Mouse (Mus musculus) heart, embryonic 13.5 days (tissue): ENCODE results near the gene Zfp467. TPM values are rescaled to one million over a fixed set of nuclear protein-coding genes. Genes with fewer than 3 reads are reported as not detected.

Source experiments
- ATAC-seq: fragments of 200-750 bp; cut with Nextera tagmentation; 2 replicates; pipeline ENCODE4 v1.8.0; 2017; ENCODE audit warnings: moderate TSS enrichment; ENCODE audit not compliant: insufficient number of reproducible peaks, low FRiP score, low TSS enrichment; ENCODE audit errors: extremely low read depth
- H3K27ac ChIP-seq: fragments of 300-500 bp; sonication (generic); replicated peaks from 2 replicates; pipeline ENCODE4 v1.5.1; 2015; ENCODE audit warnings: moderate library complexity, mild to moderate bottlenecking, inconsistent platforms
- H3K27me3 ChIP-seq: fragments of 300-500 bp; sonication (generic); replicated peaks from 2 replicates; pipeline ENCODE4 v1.6.1; 2015; ENCODE audit warnings: mild to moderate bottlenecking, inconsistent platforms
- H3K36me3 ChIP-seq: fragments of 300-500 bp; sonication (generic); 2 replicates; pipeline ENCODE4 v1.6.1; 2015; ENCODE audit warnings: mild to moderate bottlenecking, inconsistent platforms
- H3K4me1 ChIP-seq: fragments of 300-500 bp; sonication (generic); 2 replicates; pipeline ENCODE4 v1.6.1; 2015; ENCODE audit warnings: inconsistent platforms
- H3K4me2 ChIP-seq: fragments of 300-500 bp; sonication (generic); 2 replicates; pipeline ENCODE4 v1.6.1; 2015; ENCODE audit warnings: inconsistent platforms, mild to moderate bottlenecking, moderate library complexity
- H3K4me3 ChIP-seq: fragments of 300-500 bp; sonication (generic); 2 replicates; pipeline ENCODE4 v1.5.1; 2015; ENCODE audit warnings: moderate library complexity, mild to moderate bottlenecking, inconsistent platforms
- H3K9ac ChIP-seq: fragments of 300-500 bp; sonication (generic); 2 replicates; pipeline ENCODE4 v1.6.1; 2015; ENCODE audit warnings: inconsistent platforms, mild to moderate bottlenecking, moderate library complexity
- H3K9me3 ChIP-seq: fragments of 300-500 bp; sonication (generic); 2 replicates; pipeline ENCODE4 v1.6.1; 2016; ENCODE audit warnings: inconsistent platforms
- WGBS: fragments of 180-500 bp; shearing (Covaris S2); methylation state at CpG from one replicate; pipeline ENCODE4 v1.1.7; 2015; ENCODE audit warnings: mixed read lengths; 5-methylcytosine and 5-hydroxymethylcytosine counted together
- polyA plus RNA-seq: library from polyadenylated mRNA; unstranded; fragments of >200 nt; fragmentation: Nextera tagmentation; extraction: Ambion mirVana; gene quantifications from 2 replicates; pipeline ENCODE4 v1.2.1, GENCODE M21; 2015

Gene Zfp467
- polyA plus RNA-seq, 1 experiment from 2014 or later: 16.1 TPM

GRCm38 (mm10) chr6:48439654-48440053 lies 6.0 kb downstream of the Zfp467 start:
- Histone ChIP-seq H3K36me3 (peaks cover 63% of the 10 kb centered on the region), H3K27me3 (peaks cover 33% of the 10 kb centered on the region)

GRCm38 (mm10) chr6:48438475-48439125 lies 7.0 kb downstream of the Zfp467 start:
- no peak overlapping the region for H3K27ac ChIP-seq
- no peaks in the 10 kb centered on the region for H3K9me3 ChIP-seq
- H3K4me2 ChIP-seq: peak overlapping the region; percentile 62
- H3K4me3 ChIP-seq: peak overlapping the region; percentile 35
- WGBS: 30% methylated on average over 55 of the region's 55 CpGs
- ATAC-seq: no peak
- H3K4me1 ChIP-seq: peaks cover 78% of the 10 kb centered on the region
- peaks cover 33% of the 10 kb centered on the region for H3K27me3 ChIP-seq
- H3K9ac ChIP-seq: peak overlapping the region; percentile 48
- peaks cover 63% of the 10 kb centered on the region for H3K36me3 ChIP-seq

More at GRCm38 (mm10) chr6:48439654-48440053, 6.0 kb downstream of the Zfp467 start:
- no peak overlapping the region for H3K4me2 ChIP-seq
- H3K9ac ChIP-seq: 0 out of 2 replicates have a peak overlapping the region, but pooled peaks have one; percentile 19
- H3K4me1 ChIP-seq: peaks cover 78% of the 10 kb centered on the region
- no peaks in the 10 kb centered on the region for H3K9me3 ChIP-seq
- ATAC-seq: no peak
- H3K27ac ChIP-seq: no peak overlapping the region
- H3K4me3 ChIP-seq: no peak overlapping the region

GRCm38 (mm10) chr6:48437679-48438376 lies 7.8 kb downstream of the Zfp467 start:
- 43% methylated on average over 35 of the region's 35 CpGs for WGBS
- ATAC-seq: no peak
- no peak overlapping the region for H3K27ac ChIP-seq
- peaks cover 79% of the 10 kb centered on the region for H3K4me1 ChIP-seq
- peaks cover 33% of the 10 kb centered on the region for H3K27me3 ChIP-seq
- peaks cover 62% of the 10 kb centered on the region for H3K36me3 ChIP-seq
- no peaks in the 10 kb centered on the region for H3K9me3 ChIP-seq
- H3K4me3 ChIP-seq: peak overlapping the region; percentile 35
- peak overlapping the region; percentile 62 for H3K4me2 ChIP-seq
- 0 out of 2 replicates have a peak overlapping the region, but pooled peaks have one; percentile 48 for H3K9ac ChIP-seq

GRCm38 (mm10) chr6:48435706-48436349 lies 9.8 kb downstream of the Zfp467 start:
- Histone ChIP-seq H3K4me2 (no peak overlapping the region), H3K9ac (no peak overlapping the region), H3K4me3 (no peak overlapping the region), H3K9me3 (no peaks in the 10 kb centered on the region), H3K36me3 (peaks cover 42% of the 10 kb centered on the region), H3K4me1 (peaks cover 70% of the 10 kb centered on the region), H3K27me3 (peaks cover 33% of the 10 kb centered on the region), H3K27ac (no peak overlapping the region)
- ATAC-seq: no peak
- WGBS: 65% methylated on average over 5 of the region's 5 CpGs

GRCm38 (mm10) chr6:48435111-48435510 lies 10.5 kb downstream of the Zfp467 start:
- H3K4me2 ChIP-seq: no peak overlapping the region
- peaks cover 33% of the 10 kb centered on the region for H3K27me3 ChIP-seq
- no peak overlapping the region for H3K9ac ChIP-seq
- WGBS: 46% methylated on average over 5 of the region's 5 CpGs
- ATAC-seq: no peak
- H3K9me3 ChIP-seq: no peaks in the 10 kb centered on the region
- H3K4me3 ChIP-seq: no peak overlapping the region
- H3K27ac ChIP-seq: no peak overlapping the region
- H3K4me1 ChIP-seq: peaks cover 63% of the 10 kb centered on the region
- H3K36me3 ChIP-seq: peaks cover 36% of the 10 kb centered on the region

GRCm38 (mm10) chr6:48434651-48435050 lies 11.0 kb downstream of the Zfp467 start:
- Histone ChIP-seq H3K4me1 (peaks cover 58% of the 10 kb centered on the region), H3K36me3 (peaks cover 32% of the 10 kb centered on the region), H3K4me3 (no peak overlapping the region), H3K27me3 (peaks cover 29% of the 10 kb centered on the region), H3K9ac (no peak overlapping the region), H3K9me3 (no peaks in the 10 kb centered on the region), H3K27ac (no peak overlapping the region), H3K4me2 (no peak overlapping the region)
- no peak for ATAC-seq
- 54% methylated on average over 6 of the region's 6 CpGs for WGBS

GRCm38 (mm10) chr6:48432893-48433816 lies 12.5 kb downstream of the Zfp467 start:
- H3K4me3 ChIP-seq: no peak overlapping the region
- peak overlapping the region; percentile 24; the same call in 1 of the 2 replicates for H3K27ac ChIP-seq
- peaks cover 14% of the 10 kb centered on the region for H3K27me3 ChIP-seq
- 0 out of 2 replicates have a peak overlapping the region, but pooled peaks have one; percentile 3 for H3K4me2 ChIP-seq
- H3K9me3 ChIP-seq: no peaks in the 10 kb centered on the region
- peaks cover 17% of the 10 kb centered on the region for H3K36me3 ChIP-seq
- peaks cover 43% of the 10 kb centered on the region for H3K4me1 ChIP-seq
- H3K9ac ChIP-seq: no peak overlapping the region
- no peak for ATAC-seq
- 48% methylated on average over 12 of the region's 12 CpGs for WGBS

GRCm38 (mm10) chr6:48430748-48431147 lies 14.9 kb downstream of the Zfp467 start:
- WGBS: 70% methylated on average over 5 of the region's 5 CpGs

GRCm38 (mm10) chr6:48428769-48429557 lies 16.7 kb downstream of the Zfp467 start:
- 59% methylated on average over 4 of the region's 4 CpGs for WGBS
- Histone ChIP-seq H3K4me3 (no peak overlapping the region), H3K27ac (no peak overlapping the region), H3K9me3 (no peaks in the 10 kb centered on the region), H3K36me3 (no peaks in the 10 kb centered on the region), H3K4me2 (no peak overlapping the region), H3K27me3 (no peaks in the 10 kb centered on the region), H3K9ac (no peak overlapping the region), H3K4me1 (peaks cover 14% of the 10 kb centered on the region)
- no peak for ATAC-seq

More at GRCm38 (mm10) chr6:48430748-48431147, 14.9 kb downstream of the Zfp467 start:
- Histone ChIP-seq H3K4me1 (peaks cover 23% of the 10 kb centered on the region), H3K36me3 (no peaks in the 10 kb centered on the region), H3K9me3 (no peaks in the 10 kb centered on the region), H3K27me3 (no peaks in the 10 kb centered on the region), H3K4me3 (no peak overlapping the region), H3K9ac (no peak overlapping the region), H3K27ac (no peak overlapping the region), H3K4me2 (no peak overlapping the region)
- ATAC-seq: no peak

- Histone ChIP-seq H3K9me3 (no peaks in the 10 kb centered on the region), H3K27me3 (no peaks in the 10 kb centered on the region), H3K27ac (no peak overlapping the region), H3K9ac (no peak overlapping the region), H3K36me3 (no peaks in the 10 kb centered on the region), H3K4me2 (no peak overlapping the region), H3K4me3 (no peak overlapping the region), H3K4me1 (0 out of 2 replicates have a peak, but pooled peaks cover 3% of the 10 kb centered on the region)
- no peak for ATAC-seq
- 64% methylated on average over 5 of the region's 5 CpGs for WGBS
Measured at GRCm38 (mm10) chr6:48426956-48427355, 18.7 kb downstream of the Zfp467 start.
